Mouse (Mus musculus): ENCODE data around the gene Arnt. TPM values are rescaled to one million over a fixed set of nuclear protein-coding genes. Genes with fewer than 3 reads are reported as not detected.
A peak's percentile ranks its signal among the peaks of the same experiment; 100 is the strongest.

Gene Arnt
- total RNA-seq, 4 experiments from 2014 or later, result 36.9 to 39.9 (median 39.1) TPM

GRCm38 (mm10) chr3:95456367-95456766 lies 22.2 kb downstream of the Arnt start:
- no peak for DNase-seq (ENCODE audit: low spot score)

DNA sequence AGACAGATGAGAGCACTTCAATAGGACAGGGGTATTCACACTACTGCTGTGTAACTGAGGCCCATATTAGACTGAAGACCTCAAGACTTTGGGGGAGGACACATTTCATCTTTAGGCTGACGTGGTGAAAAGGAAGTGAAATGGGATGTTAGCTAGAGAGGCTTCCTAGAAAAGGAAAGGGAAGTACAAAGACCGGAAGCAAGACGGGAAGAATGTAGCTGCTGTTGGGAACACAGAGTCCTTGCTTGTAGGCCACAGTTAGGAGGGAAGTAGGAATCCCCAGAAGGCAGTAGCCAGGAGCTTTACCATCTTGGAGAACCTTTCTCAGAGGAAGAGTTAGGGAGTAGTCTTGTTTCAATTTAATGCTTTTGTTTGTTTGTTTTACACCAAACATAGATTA lies 23.6 kb downstream of the Arnt start:
- DNase-seq (ENCODE audit: low spot score), result peak; percentile 43

GRCm38 (mm10) chr3:95459381-95459780 lies 25.2 kb downstream of the Arnt start:
- no peak for DNase-seq (ENCODE audit: low spot score)

DNA sequence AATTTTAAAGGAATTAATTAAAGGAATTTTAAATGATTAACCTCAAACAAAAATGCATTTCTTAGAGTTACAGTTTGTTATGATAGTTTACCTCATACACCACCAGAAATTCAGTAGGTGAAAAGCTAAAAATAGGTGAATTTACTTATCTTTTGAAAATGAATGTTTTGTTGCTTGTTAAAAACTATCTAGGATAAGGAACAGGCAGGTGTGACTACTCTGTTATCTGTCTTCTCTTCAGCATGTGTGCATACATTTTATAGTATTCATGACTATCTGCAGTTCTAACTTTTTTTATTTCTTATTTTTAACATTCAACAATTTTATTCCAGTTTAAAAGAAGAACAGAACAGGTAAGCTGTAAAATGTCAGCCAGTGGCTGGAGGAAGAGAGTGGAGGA lies 29.7 kb downstream of the Arnt start:
- no peak for DNase-seq (ENCODE audit: low spot score)

GRCm38 (mm10) chr3:95478966-95479365 lies 44.8 kb downstream of the Arnt start:
- DNase-seq (ENCODE audit: low spot score), result no peak

DNA sequence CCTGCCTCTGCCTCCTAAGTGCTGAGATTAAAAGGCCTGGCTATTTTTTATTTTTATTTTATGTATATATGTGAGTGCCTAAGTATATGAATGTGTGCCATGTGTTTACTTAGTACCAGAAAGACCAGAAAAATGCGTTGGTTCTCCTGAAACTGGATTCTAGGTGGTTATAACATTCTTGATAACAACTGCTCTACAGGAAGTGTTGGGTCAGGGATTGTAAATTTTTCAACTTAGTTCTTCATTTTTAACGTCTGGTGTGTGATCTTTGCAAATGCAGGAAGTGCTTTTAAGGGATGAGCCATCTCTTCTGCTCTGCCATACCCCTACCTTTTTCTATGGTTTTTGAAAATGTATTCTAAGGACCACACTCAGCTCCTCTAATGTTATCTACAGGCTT lies 52.2 kb downstream of the Arnt start:
- DNase-seq (ENCODE audit: low spot score), result no peak

DNA sequence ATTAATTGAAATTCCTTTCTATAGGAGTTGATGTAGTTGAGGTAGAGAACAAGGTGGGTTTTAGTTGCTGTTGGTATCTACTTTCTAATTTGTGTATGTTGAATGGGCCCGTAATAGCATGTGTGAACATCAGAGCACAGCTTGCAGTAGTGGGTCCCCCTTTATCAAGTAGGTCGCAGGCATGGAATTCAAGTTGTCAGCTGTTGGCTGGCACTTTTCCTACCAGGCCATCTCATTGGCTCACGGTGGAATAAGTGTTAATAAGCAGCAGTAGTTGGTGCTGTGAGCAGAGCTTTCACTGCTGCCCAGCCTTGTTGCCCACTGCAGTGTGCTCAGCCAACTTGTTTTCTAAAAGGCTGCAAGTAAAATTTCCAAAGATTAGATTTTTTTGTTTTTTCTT lies 54.5 kb downstream of the Arnt start:
- DNase-seq (ENCODE audit: low spot score), result no peak

GRCm38 (mm10) chr3:95490238-95490637 lies 56.0 kb downstream of the Arnt start:
- no peak for DNase-seq (ENCODE audit: low spot score)

DNA sequence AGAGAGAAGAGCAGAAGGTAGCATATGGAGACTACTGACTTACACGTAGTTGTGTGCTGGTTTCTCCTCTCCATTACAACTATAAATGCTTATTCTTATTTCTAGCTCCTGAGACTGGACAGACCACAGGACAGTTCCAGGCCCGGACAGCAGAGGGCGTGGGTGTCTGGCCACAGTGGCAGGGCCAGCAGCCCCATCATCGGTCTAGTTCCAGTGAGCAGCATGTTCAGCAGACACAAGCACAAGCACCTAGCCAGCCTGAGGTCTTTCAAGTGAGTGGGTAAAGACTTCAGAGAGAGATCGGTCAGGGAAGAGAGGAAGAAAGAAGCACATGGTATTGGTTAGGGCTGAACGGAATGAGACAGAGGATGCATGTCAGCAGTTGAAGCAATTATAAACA lies 60.2 kb downstream of the Arnt start:
- peak; percentile 16 for DNase-seq (ENCODE audit: low spot score)

- peak; percentile 6 for DNase-seq (ENCODE audit: low spot score)
Measured at GRCm38 (mm10) chr3:95498229-95498628, 64.0 kb downstream of the Arnt start.

- DNase-seq (ENCODE audit: low spot score), result peak; percentile 15
Measured at GRCm38 (mm10) chr3:95499024-95499423, 64.8 kb downstream of the Arnt start, which contains the start of gene Ctsk. Gene Ctsk (plus strand): TSS chr3:95499256.

DNA sequence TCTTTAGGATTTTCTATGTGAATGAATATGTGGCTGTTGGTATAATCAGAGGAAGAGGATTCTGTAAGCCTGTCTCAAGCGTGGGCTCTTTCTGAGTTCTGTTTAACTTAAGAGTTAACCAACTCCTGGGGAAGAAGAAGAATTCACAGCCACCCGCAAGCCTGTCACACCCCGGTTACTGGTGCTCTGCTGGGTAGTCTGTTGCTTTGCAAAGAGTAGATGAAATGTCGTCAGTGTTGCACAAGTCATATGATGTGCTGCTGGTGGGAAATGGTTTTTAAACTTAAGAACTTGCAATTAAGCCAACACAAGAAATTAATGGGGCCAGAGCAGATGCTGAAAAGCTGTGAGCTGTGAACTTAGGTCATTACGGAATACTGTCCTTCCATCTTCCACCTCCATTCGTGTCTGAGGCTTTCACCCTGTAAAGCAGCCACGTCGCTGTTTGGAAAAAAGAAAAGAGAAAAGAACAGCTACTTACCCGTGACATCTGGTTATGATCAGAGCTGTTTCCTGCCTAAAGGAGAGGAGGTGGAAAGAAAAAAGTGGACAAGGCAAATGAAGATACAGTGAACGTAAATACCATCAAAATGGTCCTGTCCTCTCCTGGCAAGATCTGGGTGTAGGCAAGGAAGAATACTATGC lies 65.4 kb downstream of the Arnt start:
- no peak for DNase-seq (ENCODE audit: low spot score)

DNA sequence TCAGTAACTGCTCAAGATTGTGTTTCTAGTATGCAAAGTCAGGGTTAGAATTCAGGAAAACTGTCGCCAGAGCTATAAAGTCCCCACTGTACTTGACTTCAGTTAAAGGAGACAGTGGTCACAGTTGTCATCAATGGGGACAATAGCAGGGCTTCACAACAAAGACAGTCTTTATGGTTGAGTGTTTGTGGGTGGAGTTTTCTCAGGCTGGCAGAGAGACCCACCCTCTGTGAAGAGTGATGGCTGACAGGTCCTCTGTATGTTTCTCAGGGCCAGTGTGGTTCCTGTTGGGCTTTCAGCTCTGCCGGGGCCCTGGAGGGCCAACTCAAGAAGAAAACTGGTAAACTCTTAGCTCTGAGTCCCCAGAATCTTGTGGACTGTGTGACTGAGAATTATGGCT lies 68.1 kb downstream of the Arnt start:
- DNase-seq (ENCODE audit: low spot score), result no peak

- no peak for DNase-seq (ENCODE audit: low spot score)
Measured at GRCm38 (mm10) chr3:95509348-95509747, 75.2 kb downstream of the Arnt start.

DNA sequence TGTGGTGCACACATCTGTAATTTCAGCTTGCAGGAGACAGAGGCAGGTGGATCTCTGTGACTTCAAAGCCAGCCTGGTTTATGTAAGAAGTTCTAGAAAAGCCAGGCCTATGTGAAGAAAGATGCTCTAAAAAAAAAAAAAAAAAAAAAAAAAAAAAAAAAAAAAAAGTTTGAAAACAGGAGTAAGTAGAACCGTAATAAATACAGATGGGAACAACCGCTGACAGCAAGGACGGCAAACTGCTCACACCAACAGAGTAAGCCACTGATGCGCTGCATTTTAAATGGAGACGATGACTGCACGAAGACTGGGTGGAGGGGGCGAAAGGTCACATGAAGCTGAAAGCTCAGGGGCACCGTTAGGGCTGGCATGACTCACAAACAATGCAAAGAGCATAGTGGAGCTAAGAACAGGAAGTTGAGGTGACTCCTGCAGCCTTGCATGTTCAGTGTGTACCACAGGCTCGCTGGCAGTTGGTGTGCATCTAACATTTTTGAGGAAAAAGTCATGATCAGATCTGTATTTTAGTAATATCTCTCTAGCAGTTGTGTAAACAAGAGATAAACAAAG lies 77.5 kb downstream of the Arnt start:
- DNase-seq (ENCODE audit: low spot score), result no peak

- DNase-seq (ENCODE audit: low spot score), result no peak
Measured at GRCm38 (mm10) chr3:95516614-95517041, 82.4 kb downstream of the Arnt start.

GRCm38 (mm10) chr3:95517493-95517898 lies 83.3 kb downstream of the Arnt start:
- DNase-seq (ENCODE audit: low spot score), result peak; percentile 45

- no peak for DNase-seq (ENCODE audit: low spot score)
Measured at GRCm38 (mm10) chr3:95518891-95519290, 84.7 kb downstream of the Arnt start.

- no peak for DNase-seq (ENCODE audit: low spot score)
Measured at GRCm38 (mm10) chr3:95519315-95519714, 85.1 kb downstream of the Arnt start.

DNA sequence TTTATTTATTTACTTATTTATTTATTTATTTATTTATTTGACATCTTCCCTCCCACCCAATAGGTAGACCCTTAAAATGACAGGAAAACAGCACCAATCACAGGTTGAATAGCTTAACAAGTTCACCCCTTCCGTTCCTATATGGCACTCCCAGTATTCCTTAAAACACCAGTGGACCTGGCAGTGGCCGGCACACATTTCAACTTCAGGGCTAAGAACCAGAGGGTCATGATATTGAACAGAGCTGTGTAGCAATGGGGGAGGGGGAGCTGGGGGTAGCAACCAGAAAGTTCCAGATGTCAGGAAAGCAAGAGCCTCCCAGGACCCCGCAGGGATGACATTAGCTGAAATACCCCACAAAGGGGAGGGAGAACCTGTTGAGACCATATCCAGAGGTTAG lies 85.9 kb downstream of the Arnt start:
- no peak for DNase-seq (ENCODE audit: low spot score)

- DNase-seq (ENCODE audit: low spot score), result peak; percentile 32
Measured at GRCm38 (mm10) chr3:95521168-95521567, 87.0 kb downstream of the Arnt start.

DNA sequence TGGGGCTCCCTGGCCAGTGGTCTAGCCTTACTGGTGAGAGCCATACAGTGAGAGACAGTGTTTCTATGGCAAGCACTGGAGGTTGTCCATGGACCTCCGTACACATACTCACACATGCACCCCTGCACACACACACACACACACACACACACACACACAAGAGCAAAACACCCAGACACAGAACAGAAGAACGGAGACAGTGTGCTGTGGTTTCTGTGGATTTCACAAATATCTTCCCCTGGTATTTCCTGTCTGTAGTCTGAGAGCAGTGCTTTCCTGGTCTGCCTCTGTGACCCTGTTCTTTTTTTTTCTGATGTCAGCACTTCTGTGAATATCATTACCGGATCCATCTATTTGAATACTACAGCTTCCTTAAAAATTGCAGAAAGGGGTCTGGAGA lies 89.5 kb downstream of the Arnt start:
- DNase-seq (ENCODE audit: low spot score), result peak; percentile 19

DNA sequence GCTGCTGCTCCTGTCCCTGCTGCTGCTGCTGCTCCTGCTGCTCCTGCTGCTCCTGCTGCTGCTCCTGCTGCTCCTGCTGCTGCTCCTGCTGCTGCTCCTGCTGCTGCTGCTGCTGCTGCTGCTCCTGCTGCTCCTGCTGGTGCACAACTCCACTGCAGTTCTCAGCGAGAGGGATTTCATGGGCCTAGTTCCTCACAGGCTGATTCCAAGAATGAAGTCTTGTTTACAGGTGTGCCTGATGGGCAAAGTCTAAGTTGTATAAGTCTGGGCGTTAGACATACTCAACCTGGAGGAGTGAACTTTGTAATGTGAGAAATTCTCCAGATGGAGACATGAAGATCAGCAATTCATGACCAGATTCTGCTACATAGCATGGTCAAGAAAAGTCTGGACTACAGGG lies 90.5 kb downstream of the Arnt start:
- DNase-seq (ENCODE audit: low spot score), result no peak

- DNase-seq (ENCODE audit: low spot score), result no peak
Measured at GRCm38 (mm10) chr3:95526111-95526510, 91.9 kb downstream of the Arnt start.
